Mouse (Mus musculus) heart, embryonic 14.5 days (tissue): ENCODE measurements around the gene Hbb-bt. TPM values are rescaled to one million over a fixed set of nuclear protein-coding genes. Genes with fewer than 3 reads are reported as not detected.

Experiments
- polyA plus RNA-seq: library from polyadenylated mRNA; unstranded; fragments of >200 nt; fragmentation: Nextera tagmentation; extraction: Ambion mirVana; gene quantifications from 2 replicates; pipeline ENCODE4 v1.2.1, GENCODE M21; 2014

Hbb-bt gene
- polyA plus RNA-seq, 1 experiment from 2014 or later: 4,945 TPM

Other genes starting within 250 kb of the Hbb-bt start
- gene Olfr616, start 244.9 kb downstream of the Hbb-bt start, polyA plus RNA-seq: not detected in 2 replicates
- not detected in 2 replicates for gene Olfr617, start 240.9 kb downstream of the Hbb-bt start, polyA plus RNA-seq
- not detected in 2 replicates for gene Olfr618, start 223.9 kb downstream of the Hbb-bt start, polyA plus RNA-seq
- not detected in 2 replicates for gene Olfr619, start 213.4 kb downstream of the Hbb-bt start, polyA plus RNA-seq
- not detected in 2 replicates for gene Olfr620, start 201.5 kb downstream of the Hbb-bt start, polyA plus RNA-seq
- not detected in 2 replicates for gene Olfr622, start 171.3 kb downstream of the Hbb-bt start, polyA plus RNA-seq
- gene Olfr623, start 150.3 kb downstream of the Hbb-bt start, polyA plus RNA-seq: not detected in 2 replicates
- 0.04 and 0.08 TPM in 2 replicates for gene Olfr624, start 142.8 kb downstream of the Hbb-bt start, polyA plus RNA-seq
- not detected in 2 replicates for gene Olfr625-ps1, start 131.3 kb downstream of the Hbb-bt start, polyA plus RNA-seq
- not detected in 2 replicates for gene Olfr243, start 99.3 kb downstream of the Hbb-bt start, polyA plus RNA-seq
- gene Olfr628, start 83.6 kb downstream of the Hbb-bt start, polyA plus RNA-seq: not detected in 2 replicates
- gene Olfr629, start 69.1 kb downstream of the Hbb-bt start, polyA plus RNA-seq: not detected in 2 replicates
- gene Olfr630, start 56.7 kb downstream of the Hbb-bt start, polyA plus RNA-seq: not detected in 2 replicates
- gene Olfr69, start 42.4 kb downstream of the Hbb-bt start, polyA plus RNA-seq: not detected in 2 replicates
- gene Olfr68, start 34.3 kb downstream of the Hbb-bt start, polyA plus RNA-seq: not detected in 2 replicates
- not detected in 2 replicates for gene Olfr67, start 22.2 kb downstream of the Hbb-bt start, polyA plus RNA-seq
- 11,662 and 20,684 TPM in 2 replicates for gene Hbb-bs, start 14.1 kb upstream of the Hbb-bt start, polyA plus RNA-seq
- gene Hbb-bh2, start 26.5 kb upstream of the Hbb-bt start, polyA plus RNA-seq: not detected in 2 replicates
- gene Hbb-bh1, start 29.2 kb upstream of the Hbb-bt start, polyA plus RNA-seq: 15.5 and 17.8 TPM in 2 replicates
- 2,227 and 2,640 TPM in 2 replicates for gene Hbb-y, start 39.2 kb upstream of the Hbb-bt start, polyA plus RNA-seq
- gene Olfr66, start 72.3 kb upstream of the Hbb-bt start, polyA plus RNA-seq: not detected in 2 replicates
- not detected in 2 replicates for gene Olfr64, start 80.5 kb upstream of the Hbb-bt start, polyA plus RNA-seq
- gene Olfr65, start 89.5 kb upstream of the Hbb-bt start, polyA plus RNA-seq: not detected in 2 replicates
- not detected in 2 replicates for gene Olfr631, start 114.8 kb upstream of the Hbb-bt start, polyA plus RNA-seq
- gene Olfr632, start 120.4 kb upstream of the Hbb-bt start, polyA plus RNA-seq: not detected in 2 replicates
- gene Olfr633, start 130.4 kb upstream of the Hbb-bt start, polyA plus RNA-seq: not detected in 2 replicates
- gene Olfr635, start 157.2 kb upstream of the Hbb-bt start, polyA plus RNA-seq: not detected in 2 replicates
- not detected in 2 replicates for gene Olfr638, start 184.8 kb upstream of the Hbb-bt start, polyA plus RNA-seq
- gene Olfr639, start 203.3 kb upstream of the Hbb-bt start, polyA plus RNA-seq: 0.03 TPM in 1 of 2 replicates, not detected in the other
- not detected in 2 replicates for gene Olfr640, start 211.6 kb upstream of the Hbb-bt start, polyA plus RNA-seq
- not detected in 2 replicates for gene Olfr641, start 221.4 kb upstream of the Hbb-bt start, polyA plus RNA-seq
- gene Olfr642, start 238.7 kb upstream of the Hbb-bt start, polyA plus RNA-seq: not detected in 2 replicates
- not detected in 2 replicates for gene 4930516K23Rik, start 247.4 kb upstream of the Hbb-bt start, polyA plus RNA-seq